ENCODE assay signal across 12 mouse cellular contexts in the genomic region with DNA sequence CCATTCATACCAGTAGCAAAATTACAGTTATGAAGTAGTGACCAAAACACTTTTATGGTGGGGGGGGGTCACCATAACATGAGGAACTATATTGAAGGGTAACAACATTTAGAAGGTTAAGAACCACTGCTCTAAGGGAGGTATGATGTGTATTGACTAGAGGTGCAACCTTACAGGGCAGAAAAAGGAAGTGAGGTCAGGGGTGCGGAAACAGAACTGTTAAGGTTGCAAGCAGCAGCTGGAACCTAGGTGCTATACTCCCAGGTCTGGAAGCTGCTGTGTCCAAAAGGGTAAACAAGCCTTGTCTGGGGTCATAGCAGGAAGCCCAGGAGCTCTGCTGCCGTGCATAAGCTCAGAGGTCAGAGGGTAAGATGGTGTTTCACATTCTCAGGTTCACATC.
"Had no signal": no experiment of that assay in that cellular context is flagged by ENCODE, and none has a peak within 500 bp of the region (broad histone marks: within the 10 kb centered on the region; RNA-seq: fewer than 3 reads in every experiment).

No protein-coding gene starts in this region.

- H3K36me3 ChIP-seq: limb, embryonic 10.5 days; liver, embryonic 15.5 days had no signal

- DNase-seq: kidney, adult 2 months; kidney, postnatal 25 days; lung, adult 2 months; right cerebral cortex, postnatal 14 days; thymus, postnatal 36 days had no signal

- H3K4me1 ChIP-seq: liver, embryonic 15.5 days had no signal

- H3K4me2 ChIP-seq: liver, embryonic 11.5 days; liver, embryonic 15.5 days had no signal

- H3K4me3 ChIP-seq: left cerebral cortex, adult 2 months; limb, embryonic 10.5 days; liver, embryonic 15.5 days had no signal

- H3K9me3 ChIP-seq: limb, embryonic 10.5 days; liver, embryonic 15.5 days had no signal

- H3K27ac ChIP-seq: left cerebral cortex, adult 2 months; limb, embryonic 10.5 days; liver, embryonic 15.5 days; macrophage had no signal

- H3K9ac ChIP-seq: liver, embryonic 15.5 days had no signal

- ATAC-seq: intestine, embryonic 16.5 days; lung, postnatal 0 days had no signal

- H3K27me3 ChIP-seq: liver, embryonic 15.5 days had no signal
